Mouse (Mus musculus): ENCODE measurements around the gene Crcp. TPM values are rescaled to one million over a fixed set of nuclear protein-coding genes. Genes with fewer than 3 reads are reported as not detected.

Crcp gene
- polyA plus RNA-seq, 1 experiment from 2014 or later: 41.6 TPM

DNA sequence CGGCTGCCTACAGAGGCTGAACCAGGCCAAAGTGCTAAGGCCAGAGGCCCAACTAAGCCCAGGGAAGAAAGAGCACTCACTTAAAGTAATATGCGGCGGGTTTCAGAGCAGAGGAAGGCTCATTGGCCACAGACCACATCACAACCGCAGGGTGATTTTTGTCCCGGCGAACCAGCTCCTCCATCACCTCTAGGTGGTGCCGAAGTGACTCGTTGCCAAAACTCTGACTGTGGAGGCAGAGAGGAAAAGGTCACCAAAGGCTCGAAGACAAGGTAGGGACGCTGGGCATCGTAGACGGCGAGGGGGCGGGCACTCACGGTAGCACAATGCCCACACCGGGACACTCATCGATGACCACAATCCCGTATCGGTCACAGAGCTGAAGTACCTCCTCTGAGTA, 31.4 kb upstream of the Crcp start:
- 75% methylated on average over 19 of the region's 19 CpGs for WGBS
- Histone ChIP-seq H3K4me1 (replicated peaks; ENCODE audit: control insufficient read depth, insufficient read depth, low read length) (no peaks in the 10 kb centered on the region), H3K36me3 (ENCODE audit: control insufficient read depth, insufficient read depth) (peaks cover 71% of the 10 kb centered on the region), H3K27me3 (replicated peaks; ENCODE audit: control insufficient read depth, insufficient read depth, low read length) (no peaks in the 10 kb centered on the region), H3K4me3 (ENCODE audit: low read depth, low read length) (no peak overlapping the region), H3K27ac (ENCODE audit: low read depth, low read length) (no peak overlapping the region), H3K9ac (ENCODE audit: low read depth, low read length) (0 out of 2 replicates have a peak overlapping the region, but pooled peaks have one; percentile 11), H3K4me2 (replicated peaks; ENCODE audit: low read depth) (no peak overlapping the region), H3K9me3 (ENCODE audit: control insufficient read depth) (no peaks in the 10 kb centered on the region)
- no peak for ATAC-seq
- peak; percentile 33; the same call in 1 of the 2 replicates for TF ChIP-seq CTCF (IDR thresholded peaks at IDR 0.05; ENCODE audit: low read depth)

- H3K9ac ChIP-seq (ENCODE audit: low read depth, low read length): no peak overlapping the region
- peaks cover 58% of the 10 kb centered on the region for H3K36me3 ChIP-seq (ENCODE audit: control insufficient read depth, insufficient read depth)
- H3K4me1 ChIP-seq (replicated peaks; ENCODE audit: control insufficient read depth, insufficient read depth, low read length): 0 out of 2 replicates have a peak, but pooled peaks cover 4% of the 10 kb centered on the region
- 29% methylated on average over 4 of the region's 4 CpGs for WGBS
- no peaks in the 10 kb centered on the region for H3K27me3 ChIP-seq (replicated peaks; ENCODE audit: control insufficient read depth, insufficient read depth, low read length)
- H3K4me2 ChIP-seq (replicated peaks; ENCODE audit: low read depth): no peak overlapping the region
- TF ChIP-seq CTCF (IDR thresholded peaks at IDR 0.05; ENCODE audit: low read depth): peak; percentile 94
- peak; percentile 22; the same call in 1 of the 2 replicates for ATAC-seq
- H3K4me3 ChIP-seq (ENCODE audit: low read depth, low read length): no peak overlapping the region
- no peak overlapping the region for H3K27ac ChIP-seq (ENCODE audit: low read depth, low read length)
- H3K9me3 ChIP-seq (ENCODE audit: control insufficient read depth): no peaks in the 10 kb centered on the region
Measured at GRCm38 (mm10) chr5:129999097-129999496, 30.0 kb upstream of the Crcp start.

- H3K4me1 ChIP-seq (replicated peaks; ENCODE audit: control insufficient read depth, insufficient read depth, low read length): 0 out of 2 replicates have a peak, but pooled peaks cover 4% of the 10 kb centered on the region
- peak overlapping the region; percentile 83 for H3K4me2 ChIP-seq (replicated peaks; ENCODE audit: low read depth)
- H3K27me3 ChIP-seq (replicated peaks; ENCODE audit: control insufficient read depth, insufficient read depth, low read length): no peaks in the 10 kb centered on the region
- no peak for TF ChIP-seq CTCF (IDR thresholded peaks at IDR 0.05; ENCODE audit: low read depth)
- H3K36me3 ChIP-seq (ENCODE audit: control insufficient read depth, insufficient read depth): peaks cover 45% of the 10 kb centered on the region
- 0 out of 2 replicates have a peak, but pooled peaks cover 5% of the 10 kb centered on the region for H3K9me3 ChIP-seq (ENCODE audit: control insufficient read depth)
- WGBS: 49% methylated on average over 12 of the region's 12 CpGs
- H3K27ac ChIP-seq (ENCODE audit: low read depth, low read length): peak overlapping the region; percentile 96
- peak; percentile 70 for ATAC-seq
- no peak overlapping the region for H3K4me3 ChIP-seq (ENCODE audit: low read depth, low read length)
- H3K9ac ChIP-seq (ENCODE audit: low read depth, low read length): no peak overlapping the region
Measured at GRCm38 (mm10) chr5:130000735-130001134, 28.4 kb upstream of the Crcp start.

DNA sequence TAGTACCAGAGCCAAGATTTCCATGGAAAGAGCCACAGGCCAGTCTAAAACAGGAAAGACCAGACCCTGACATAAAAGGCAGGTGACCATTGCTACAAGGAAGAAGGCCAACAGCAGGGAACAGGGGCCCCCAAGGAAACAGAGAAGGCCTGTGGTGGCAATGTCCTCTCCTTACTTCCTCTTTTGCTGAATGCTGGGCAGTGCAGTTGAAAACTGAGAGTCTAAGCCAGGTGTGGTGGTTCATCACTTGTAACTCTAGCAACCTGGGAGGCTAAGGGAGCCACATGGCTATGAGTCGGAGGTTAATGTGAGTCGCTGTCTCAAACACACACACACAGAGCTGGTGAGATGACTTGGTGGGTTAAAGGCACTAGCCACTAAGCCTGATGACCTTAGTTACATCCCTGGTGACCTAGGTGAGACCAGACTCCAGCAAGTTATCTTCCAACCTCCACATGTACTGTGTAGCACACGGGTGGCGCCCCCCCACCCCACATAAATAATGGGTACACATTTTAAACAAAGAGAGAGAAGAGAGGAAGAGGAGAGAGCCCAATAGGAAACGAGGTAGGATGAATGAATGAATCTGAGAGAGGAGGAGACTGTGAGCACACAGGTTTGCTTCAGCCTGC, 27.6 kb upstream of the Crcp start:
- Histone ChIP-seq H3K4me3 (ENCODE audit: low read depth, low read length) (peak overlapping the region; percentile 68), H3K9ac (ENCODE audit: low read depth, low read length) (peak overlapping the region; percentile 82; the same call in 1 of the 2 replicates), H3K36me3 (ENCODE audit: control insufficient read depth, insufficient read depth) (peaks cover 39% of the 10 kb centered on the region), H3K9me3 (ENCODE audit: control insufficient read depth) (0 out of 2 replicates have a peak, but pooled peaks cover 5% of the 10 kb centered on the region), H3K27me3 (replicated peaks; ENCODE audit: control insufficient read depth, insufficient read depth, low read length) (no peaks in the 10 kb centered on the region), H3K27ac (ENCODE audit: low read depth, low read length) (peak overlapping the region; percentile 96), H3K4me1 (replicated peaks; ENCODE audit: control insufficient read depth, insufficient read depth, low read length) (0 out of 2 replicates have a peak, but pooled peaks cover 4% of the 10 kb centered on the region), H3K4me2 (replicated peaks; ENCODE audit: low read depth) (peak overlapping the region; percentile 83)
- peak; percentile 6; the same call in 1 of the 2 replicates for ATAC-seq
- no peak for TF ChIP-seq CTCF (IDR thresholded peaks at IDR 0.05; ENCODE audit: low read depth)
- 30% methylated on average over 5 of the region's 5 CpGs for WGBS

- Histone ChIP-seq H3K4me1 (replicated peaks; ENCODE audit: control insufficient read depth, insufficient read depth, low read length) (0 out of 2 replicates have a peak, but pooled peaks cover 4% of the 10 kb centered on the region), H3K4me3 (ENCODE audit: low read depth, low read length) (peak within 1 kb of the TSS; percentile 68), H3K9me3 (ENCODE audit: control insufficient read depth) (0 out of 2 replicates have a peak, but pooled peaks cover 5% of the 10 kb centered on the region), H3K4me2 (replicated peaks; ENCODE audit: low read depth) (peak within 1 kb of the TSS; percentile 83), H3K27me3 (replicated peaks; ENCODE audit: control insufficient read depth, insufficient read depth, low read length) (no peaks in the 10 kb centered on the region), H3K27ac (ENCODE audit: low read depth, low read length) (peak within 1 kb of the TSS; percentile 96), H3K36me3 (ENCODE audit: control insufficient read depth, insufficient read depth) (peaks cover 29% of the 10 kb centered on the region), H3K9ac (ENCODE audit: low read depth, low read length) (peak within 1 kb of the TSS; percentile 82)
- under 1% methylated on average over 39 of the region's 39 CpGs for WGBS
- no peak for TF ChIP-seq CTCF (IDR thresholded peaks at IDR 0.05; ENCODE audit: low read depth)
- ATAC-seq: peak; percentile 84
Measured at GRCm38 (mm10) chr5:130002301-130003146, 26.6 kb upstream of the Crcp start, which contains the start of gene Gusb. TSS of gene Gusb (minus strand) at chr5:130003049.

- H3K4me1 ChIP-seq (replicated peaks; ENCODE audit: control insufficient read depth, insufficient read depth, low read length): 0 out of 2 replicates have a peak, but pooled peaks cover 4% of the 10 kb centered on the region
- peaks cover 22% of the 10 kb centered on the region; the same call in 1 of the 2 replicates for H3K36me3 ChIP-seq (ENCODE audit: control insufficient read depth, insufficient read depth)
- no peak overlapping the region for H3K9ac ChIP-seq (ENCODE audit: low read depth, low read length)
- ATAC-seq: no peak
- peak overlapping the region; percentile 96 for H3K27ac ChIP-seq (ENCODE audit: low read depth, low read length)
- peak overlapping the region; percentile 83 for H3K4me2 ChIP-seq (replicated peaks; ENCODE audit: low read depth)
- 33% methylated on average over 7 of the region's 7 CpGs for WGBS
- peak overlapping the region; percentile 68 for H3K4me3 ChIP-seq (ENCODE audit: low read depth, low read length)
- no peak for TF ChIP-seq CTCF (IDR thresholded peaks at IDR 0.05; ENCODE audit: low read depth)
- no peaks in the 10 kb centered on the region for H3K27me3 ChIP-seq (replicated peaks; ENCODE audit: control insufficient read depth, insufficient read depth, low read length)
- 0 out of 2 replicates have a peak, but pooled peaks cover 5% of the 10 kb centered on the region for H3K9me3 ChIP-seq (ENCODE audit: control insufficient read depth)
Measured at GRCm38 (mm10) chr5:130003229-130003628, 25.9 kb upstream of the Crcp start.
